Mouse (Mus musculus): ENCODE results near the gene Asb13. TPM values are rescaled to one million over a fixed set of nuclear protein-coding genes. Genes with fewer than 3 reads are reported as not detected.

The Asb13 gene
- polyA plus RNA-seq (2015; fragmentation: Illumina TruSeq; extraction: RNeasy Lipid Tissue Mini Kit (QIAGEN cat#74804); ENCODE audit: insufficient read depth, low read depth, low replicate concordance), result 9.3 TPM

GRCm38 (mm10) chr13:3633895-3634811, at the start of gene Asb13:
Gene Asb13 (plus strand): TSS chr13:3634032.

GRCm38 (mm10) chr13:3610795-3611438, 22.9 kb upstream of the Asb13 start, which contains the start of gene Fam208b:
Gene Fam208b (minus strand): TSS chr13:3611108.

Other genes with a start within 250 kb of the Asb13 start
- gene Gdi2, start 96.0 kb upstream of the Asb13 start, polyA plus RNA-seq (2015; fragmentation: Illumina TruSeq; extraction: RNeasy Lipid Tissue Mini Kit (QIAGEN cat#74804); ENCODE audit: insufficient read depth, low read depth, low replicate concordance), result 44.8 TPM
- 5.1 TPM for gene Fam208b, start 22.9 kb upstream of the Asb13 start, polyA plus RNA-seq (2015; fragmentation: Illumina TruSeq; extraction: RNeasy Lipid Tissue Mini Kit (QIAGEN cat#74804); ENCODE audit: insufficient read depth, low read depth, low replicate concordance)
- not detected for gene Calml3, start 170.3 kb downstream of the Asb13 start, polyA plus RNA-seq (2015; fragmentation: Illumina TruSeq; extraction: RNeasy Lipid Tissue Mini Kit (QIAGEN cat#74804); ENCODE audit: insufficient read depth, low read depth, low replicate concordance)
- gene Calm4, start 203.7 kb downstream of the Asb13 start, polyA plus RNA-seq (2015; fragmentation: Illumina TruSeq; extraction: RNeasy Lipid Tissue Mini Kit (QIAGEN cat#74804); ENCODE audit: insufficient read depth, low read depth, low replicate concordance), result not detected
- not detected for gene Calm5, start 220.1 kb downstream of the Asb13 start, polyA plus RNA-seq (2015; fragmentation: Illumina TruSeq; extraction: RNeasy Lipid Tissue Mini Kit (QIAGEN cat#74804); ENCODE audit: insufficient read depth, low read depth, low replicate concordance)